Mouse (Mus musculus) heart, adult 9 months (tissue): ENCODE results near the gene Hoxa5.

Experiments
- DNase-seq, 2 experiments: peaks; one replicate each; pipeline ENCODE4 v3.0.0; 2022; ENCODE audit warnings: low spot score in 2 of 2

The Hoxa5 gene

GRCm38 (mm10) chr6:52226569-52227257, 22.3 kb upstream of the Hoxa5 start:
- DNase-seq: no peak

GRCm38 (mm10) chr6:52225612-52226568, 21.5 kb upstream of the Hoxa5 start:
- no peak for DNase-seq

DNA sequence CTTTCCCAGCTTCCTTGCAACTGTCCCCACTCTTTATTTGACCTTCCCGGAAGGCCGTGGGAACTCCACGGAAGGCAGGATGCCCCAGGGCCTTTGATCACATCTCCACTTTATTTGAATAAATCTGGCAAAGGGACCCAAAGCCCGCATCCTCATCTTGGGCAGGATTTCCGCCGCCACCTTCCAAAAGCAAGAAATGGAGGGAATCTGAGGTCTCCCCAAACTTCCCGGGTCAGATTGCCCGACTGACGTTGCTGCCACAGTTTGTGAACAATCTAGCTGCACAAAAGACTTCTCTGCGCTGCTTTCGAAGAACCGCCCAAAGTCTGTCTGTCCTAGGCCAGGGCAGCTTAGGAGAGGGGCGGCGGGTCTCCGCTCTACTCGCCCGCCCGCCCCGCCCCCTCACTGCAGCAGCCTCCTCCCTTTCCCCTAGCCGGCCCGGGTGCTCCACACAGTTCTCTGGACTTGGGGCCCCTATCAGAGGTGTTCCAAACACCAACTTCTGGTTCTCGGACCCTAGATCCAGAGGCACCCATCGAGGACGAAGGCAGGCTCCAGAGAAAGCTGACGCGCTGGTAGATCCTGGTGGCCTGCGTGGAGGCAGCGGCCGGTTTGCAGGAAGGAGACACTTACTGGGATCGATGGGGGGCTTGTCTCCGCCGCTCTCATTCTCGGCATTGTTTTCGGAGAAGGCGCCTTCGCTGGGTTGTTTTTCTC, 20.7 kb upstream of the Hoxa5 start:
- DNase-seq: no peak

GRCm38 (mm10) chr6:52223939-52224760, 19.8 kb upstream of the Hoxa5 start:
- no peak for DNase-seq

DNA sequence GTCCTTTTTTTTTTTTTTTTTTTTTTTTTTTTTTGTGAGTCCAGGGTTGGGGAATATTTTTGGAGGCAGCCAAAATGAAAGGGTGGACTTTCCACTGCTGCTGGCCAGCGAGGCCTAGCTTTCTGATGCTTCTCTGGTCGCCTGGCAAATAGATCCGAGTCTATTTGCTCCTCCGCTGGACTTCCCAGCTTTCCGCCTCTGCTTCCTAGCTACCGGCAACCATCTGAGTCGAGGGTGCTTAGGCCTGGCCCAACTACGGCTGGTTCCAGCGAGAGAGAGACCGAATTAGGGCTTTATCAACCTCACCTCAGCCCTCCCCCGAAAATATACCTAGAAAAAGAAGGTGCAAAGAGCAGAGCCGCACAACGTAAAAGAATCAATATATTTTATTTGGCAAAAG, 18.3 kb upstream of the Hoxa5 start:
- no peak for DNase-seq

GRCm38 (mm10) chr6:52221993-52222685, 17.8 kb upstream of the Hoxa5 start:
- DNase-seq: no peak

DNA sequence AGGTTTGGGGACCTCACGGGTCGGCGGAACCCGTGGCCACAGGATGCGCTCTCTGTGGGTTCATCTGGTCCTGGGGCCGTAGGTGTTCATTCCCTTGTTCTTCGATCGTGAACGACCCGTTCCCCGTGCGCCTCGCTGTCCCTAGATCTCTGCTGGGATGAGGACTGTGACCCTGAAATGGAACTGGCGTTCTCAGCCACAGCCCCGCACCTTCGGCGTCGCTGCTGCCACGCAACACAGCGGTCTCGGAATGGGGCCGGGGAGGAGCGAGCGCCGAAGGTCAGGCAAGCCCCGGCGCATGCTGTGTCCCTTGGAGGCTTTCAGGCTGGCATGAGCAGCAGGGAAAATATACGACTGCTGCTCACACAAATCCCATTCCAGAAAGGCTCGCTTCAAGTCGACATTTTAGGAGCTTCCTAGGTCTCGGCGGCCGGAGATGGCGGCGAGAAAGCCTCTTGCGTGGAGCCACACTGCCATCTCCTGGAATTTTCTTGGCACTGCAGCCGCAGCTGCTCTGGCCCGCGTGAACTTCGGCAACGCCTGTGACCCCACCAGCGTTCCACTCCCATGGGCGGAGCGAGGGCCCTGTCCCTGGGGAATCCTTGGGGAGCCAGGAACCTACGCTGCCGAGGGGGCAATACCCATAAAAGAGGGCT, 17.1 kb upstream of the Hoxa5 start, which contains the start of gene Hoxa7:
Gene Hoxa7 (minus strand): TSS at position 518 of the 656 bp plus-strand sequence.
- peak; percentile 69 to 82 for DNase-seq

GRCm38 (mm10) chr6:52220865-52221310, 16.5 kb upstream of the Hoxa5 start:
- DNase-seq: no peak

- DNase-seq: no peak
Observed at GRCm38 (mm10) chr6:52220003-52220864, 15.8 kb upstream of the Hoxa5 start.

DNA sequence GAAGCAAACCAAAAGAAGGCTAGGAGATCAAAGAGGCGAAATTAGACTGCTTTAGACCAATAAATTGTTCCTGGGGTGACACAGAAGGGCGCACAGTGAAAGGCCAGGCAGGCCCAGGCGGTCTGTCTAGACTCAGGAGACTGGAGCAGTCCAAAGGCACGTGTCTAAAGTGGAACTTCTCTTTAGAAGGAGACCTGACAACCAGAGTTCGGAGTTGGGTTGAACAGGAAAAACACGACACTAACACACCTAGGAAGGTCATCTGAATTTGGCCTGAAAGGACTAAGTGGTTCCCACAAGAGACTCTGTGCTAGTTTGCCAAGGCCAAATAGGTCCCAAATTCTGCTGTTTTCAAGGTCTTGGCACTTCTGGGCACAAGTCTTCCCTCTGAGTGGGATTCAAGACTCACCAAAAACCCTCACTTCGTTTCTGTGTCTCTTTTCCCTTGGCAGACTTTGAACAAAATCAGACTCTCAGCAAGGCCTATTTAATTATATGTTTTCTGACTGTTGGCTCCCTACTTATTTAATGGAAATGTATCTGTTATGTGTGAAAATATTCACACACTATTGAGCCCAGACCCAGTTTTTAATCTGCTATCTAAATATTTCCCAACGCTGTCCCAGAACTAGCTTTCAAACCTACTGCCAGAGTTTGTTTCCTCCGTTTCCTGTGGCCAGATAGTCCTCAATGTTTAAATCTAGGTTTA, 15.0 kb upstream of the Hoxa5 start:
- no peak for DNase-seq

GRCm38 (mm10) chr6:52218643-52219215, 14.3 kb upstream of the Hoxa5 start:
- no peak for DNase-seq

GRCm38 (mm10) chr6:52217895-52218642, 13.7 kb upstream of the Hoxa5 start:
- no peak for DNase-seq

GRCm38 (mm10) chr6:52217459-52217768, 13.0 kb upstream of the Hoxa5 start:
- peak in 1 of 2 experiments; percentile 36 for DNase-seq

GRCm38 (mm10) chr6:52216691-52217458, 12.5 kb upstream of the Hoxa5 start:
- no peak for DNase-seq

DNA sequence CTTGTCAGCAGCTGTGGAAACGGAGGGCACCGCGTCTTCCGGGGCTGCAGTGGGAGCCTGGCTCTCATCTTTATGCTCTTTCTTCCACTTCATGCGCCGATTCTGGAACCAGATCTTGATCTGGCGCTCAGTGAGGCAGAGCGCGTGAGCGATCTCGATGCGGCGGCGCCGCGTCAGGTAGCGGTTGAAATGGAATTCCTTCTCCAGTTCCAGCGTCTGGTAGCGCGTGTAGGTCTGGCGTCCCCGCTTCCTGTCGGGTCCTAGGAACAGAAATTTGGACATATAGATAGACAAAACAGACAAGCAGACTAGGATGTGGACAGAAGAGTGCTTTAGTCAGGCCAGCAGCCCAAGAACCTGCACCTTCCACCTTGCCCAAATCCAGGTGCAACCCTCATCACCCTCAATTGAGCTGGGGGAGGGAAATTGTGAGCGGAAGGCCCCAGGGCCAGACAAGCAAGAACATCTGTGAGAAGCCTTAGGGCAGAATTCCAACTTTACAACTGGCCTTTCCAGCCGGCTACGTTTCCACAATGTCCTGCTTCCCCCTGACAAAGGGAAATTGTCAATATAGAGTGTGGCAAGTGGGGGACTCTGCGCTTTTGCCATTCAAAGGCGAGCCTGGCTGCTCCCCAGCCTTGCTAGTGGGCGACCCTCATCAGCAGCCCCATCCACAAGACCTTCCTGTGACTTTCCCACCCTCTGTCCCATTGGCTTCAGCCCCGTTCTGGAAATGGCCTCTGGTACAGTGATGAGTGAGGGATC, 11.6 kb upstream of the Hoxa5 start:
- no peak for DNase-seq

DNA sequence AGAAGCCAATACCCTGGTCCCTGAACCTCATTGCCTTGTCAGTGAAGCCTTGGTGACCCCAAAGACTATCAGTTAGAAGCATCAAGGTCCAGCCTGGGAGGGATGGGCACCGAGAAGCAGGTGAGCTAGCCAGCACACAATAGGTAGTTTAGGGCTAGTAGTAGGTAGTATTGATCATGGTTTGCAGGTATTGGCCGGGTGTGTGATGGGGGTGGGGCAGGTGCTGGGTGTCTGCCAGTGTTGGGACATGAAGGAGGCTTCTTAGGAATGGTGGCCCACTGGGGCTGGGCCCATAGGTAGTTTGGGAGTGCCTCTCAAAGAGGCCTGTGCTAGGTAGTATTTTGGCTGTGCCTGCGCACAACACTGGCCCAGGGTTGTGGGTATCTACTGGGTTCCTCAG, 10.7 kb upstream of the Hoxa5 start:
- no peak for DNase-seq
